Mouse (Mus musculus) myocyte (in vitro differentiated cells): ENCODE measurements around the gene Atrx. TPM values are rescaled to one million over a fixed set of nuclear protein-coding genes. Genes with fewer than 3 reads are reported as not detected.

Source experiments
- H3K27me3 ChIP-seq: one replicate; pipeline ENCODE4 v1.6.1; 2011; ENCODE audit not compliant: control insufficient read depth, insufficient read depth, insufficient read length
- H3K36me3 ChIP-seq: one replicate; pipeline ENCODE4 v1.6.1; 2011; ENCODE audit not compliant: control insufficient read depth, insufficient read depth
- H3K4me2 ChIP-seq: one replicate; pipeline ENCODE4 v1.6.1; 2011; ENCODE audit warnings: low read depth, control low read depth
- H3K4me3 ChIP-seq: one replicate; pipeline ENCODE4 v1.5.1; 2011; ENCODE audit warnings: mild to moderate bottlenecking, control low read depth, moderate library complexity
- H3K79me2 ChIP-seq: one replicate; pipeline ENCODE4 v1.6.1; 2011; ENCODE audit not compliant: control insufficient read depth, insufficient read depth
- H3ac ChIP-seq: one replicate; pipeline ENCODE4 v1.6.1; 2011; ENCODE audit not compliant: control insufficient read depth, insufficient read length
- CEBPB ChIP-seq: IDR thresholded peaks from 2 replicates; pipeline ENCODE4 v1.6.1; 2011; ENCODE audit warnings: mild to moderate bottlenecking, moderate library complexity; ENCODE audit not compliant: poor library complexity, insufficient read depth, severe bottlenecking
- E2F4 ChIP-seq: IDR thresholded peaks from one replicate; pipeline ENCODE4 v1.6.1; 2011; ENCODE audit warnings: mild to moderate bottlenecking, control low read depth, moderate library complexity; ENCODE audit not compliant: insufficient read depth
- MAX ChIP-seq: IDR thresholded peaks from one replicate; pipeline ENCODE4 v1.6.1; 2011; ENCODE audit warnings: low read depth, mild to moderate bottlenecking, control low read depth
- MYOD1 ChIP-seq, 3 experiments: IDR thresholded peaks; one replicate each; pipeline ENCODE4 v1.6.1; 2011; ENCODE audit warnings: control low read depth in 2 of 3, low read depth in 2 of 3, mild to moderate bottlenecking in 2 of 3, moderate library complexity in 1 of 3; ENCODE audit not compliant: insufficient read length in 2 of 3, control insufficient read depth in 1 of 3
- MYOG ChIP-seq, 3 experiments: IDR thresholded peaks; one replicate each; pipeline ENCODE4 v1.6.1; 2011; ENCODE audit warnings: control low read depth in 2 of 3, low read depth in 2 of 3, mild to moderate bottlenecking in 2 of 3; ENCODE audit not compliant: insufficient read length in 2 of 3, control insufficient read depth in 1 of 3, insufficient read depth in 1 of 3
- POLR2A ChIP-seq: IDR thresholded peaks from one replicate; pipeline ENCODE4 v1.6.1; 2011; ENCODE audit warnings: low read depth, mild to moderate bottlenecking, control low read depth, moderate library complexity; ENCODE audit not compliant: insufficient read length
- POLR2AphosphoS2 ChIP-seq: IDR thresholded peaks from one replicate; pipeline ENCODE4 v1.6.1; 2011; ENCODE audit warnings: low read depth, control low read depth; ENCODE audit not compliant: insufficient read length
- REST ChIP-seq: IDR thresholded peaks from one replicate; pipeline ENCODE4 v1.6.1; 2011; ENCODE audit warnings: mild to moderate bottlenecking, control low read depth, moderate library complexity; ENCODE audit not compliant: insufficient read depth, insufficient read length
- SRF ChIP-seq: IDR thresholded peaks from one replicate; pipeline ENCODE4 v1.6.1; 2011; ENCODE audit warnings: low read depth; ENCODE audit not compliant: control insufficient read depth, insufficient read length
- TCF12 ChIP-seq: IDR thresholded peaks from one replicate; pipeline ENCODE4 v1.6.1; 2011; ENCODE audit warnings: mild to moderate bottlenecking, control low read depth; ENCODE audit not compliant: poor library complexity, insufficient read depth, severe bottlenecking
- TCF3 ChIP-seq: IDR thresholded peaks from one replicate; pipeline ENCODE4 v1.6.1; 2011; ENCODE audit warnings: low read depth, control low read depth; ENCODE audit not compliant: insufficient read length
- USF1 ChIP-seq: IDR thresholded peaks from one replicate; pipeline ENCODE4 v1.6.1; 2011; ENCODE audit warnings: low read depth, mild to moderate bottlenecking, control low read depth, moderate library complexity
- polyA plus RNA-seq: library from polyadenylated mRNA; unstranded; fragments of >200 nt; fragmentation: generic; extraction: Trizol; gene quantifications from one replicate; pipeline ENCODE4 v1.2.1, GENCODE M21; 2012; ENCODE audit warnings: missing spikeins

Gene Atrx
- polyA plus RNA-seq, 1 experiment = 4.7 TPM

- TF ChIP-seq MAX (no peak), POLR2AphosphoS2 (no peak), MYOG (IDR thresholded peaks at IDR 0.05; ENCODE audit: control insufficient read depth in 1 of 3, insufficient read depth in 1 of 3, insufficient read length in 2 of 3, low read depth in 2 of 3) (no peak), REST (no peak), TCF12 (no peak), POLR2A (no peak), SRF (no peak), CEBPB (no peak), USF1 (no peak)
- H3ac ChIP-seq = no peak overlapping the region
- no peaks in the 10 kb centered on the region for H3K27me3 ChIP-seq
- no peaks in the 10 kb centered on the region for H3K36me3 ChIP-seq
- no peak overlapping the region for H3K4me3 ChIP-seq
- no peak overlapping the region for H3K4me2 ChIP-seq
- H3K79me2 ChIP-seq = no peaks in the 10 kb centered on the region
Observed at GRCm38 (mm10) chrX:105937736-105938135, 8.5 kb upstream of the Atrx start.

GRCm38 (mm10) chrX:105934341-105934740 lies 5.1 kb upstream of the Atrx start:
- Histone ChIP-seq H3ac (no peak overlapping the region), H3K79me2 (peaks cover 3% of the 10 kb centered on the region), H3K4me3 (no peak overlapping the region), H3K27me3 (no peaks in the 10 kb centered on the region), H3K36me3 (no peaks in the 10 kb centered on the region), H3K4me2 (no peak overlapping the region)
- TF ChIP-seq CEBPB (no peak), POLR2A (no peak), USF1 (no peak), MYOG (IDR thresholded peaks at IDR 0.05; ENCODE audit: control insufficient read depth in 1 of 3, insufficient read depth in 1 of 3, insufficient read length in 2 of 3, low read depth in 2 of 3) (no peak), POLR2AphosphoS2 (no peak), TCF12 (no peak), MYOD1 (IDR thresholded peaks at IDR 0.05; ENCODE audit: control insufficient read depth in 1 of 3, insufficient read length in 2 of 3, low read depth in 2 of 3) (no peak), REST (no peak), TCF3 (no peak), MAX (no peak), E2F4 (no peak), SRF (no peak)

GRCm38 (mm10) chrX:105929478-105930038 lies 355 bp upstream of the Atrx start:
- TF ChIP-seq E2F4 (no peak), MYOG (IDR thresholded peaks at IDR 0.05; ENCODE audit: control insufficient read depth in 1 of 3, insufficient read depth in 1 of 3, insufficient read length in 2 of 3, low read depth in 2 of 3) (no peak), MAX (no peak), SRF (no peak), REST (no peak), MYOD1 (IDR thresholded peaks at IDR 0.05; ENCODE audit: control insufficient read depth in 1 of 3, insufficient read length in 2 of 3, low read depth in 2 of 3) (no peak), POLR2A (no peak), TCF12 (no peak), POLR2AphosphoS2 (no peak), CEBPB (no peak), TCF3 (no peak), USF1 (no peak)
- Histone ChIP-seq H3K4me2 (peak overlapping the region; percentile 84), H3K27me3 (no peaks in the 10 kb centered on the region), H3K79me2 (peaks cover 49% of the 10 kb centered on the region), H3ac (peak overlapping the region; percentile 59), H3K4me3 (peak overlapping the region; percentile 57), H3K36me3 (no peaks in the 10 kb centered on the region)

- Histone ChIP-seq H3K79me2 (peaks cover 62% of the 10 kb centered on the region), H3K27me3 (no peaks in the 10 kb centered on the region), H3K4me3 (peak overlapping the region; percentile 57), H3K36me3 (no peaks in the 10 kb centered on the region), H3K4me2 (peak overlapping the region; percentile 71), H3ac (peak overlapping the region; percentile 59)
- TF ChIP-seq TCF12 (no peak), MYOD1 (IDR thresholded peaks at IDR 0.05; ENCODE audit: control insufficient read depth in 1 of 3, insufficient read length in 2 of 3, low read depth in 2 of 3) (no peak), MAX (no peak), E2F4 (no peak), SRF (no peak), USF1 (no peak)
Observed at GRCm38 (mm10) chrX:105927941-105928860, 1.0 kb downstream of the Atrx start.
